Mouse (Mus musculus): ENCODE measurements at regions not wholly inside any gene's neighbourhood (a gene's known extent, or its start where the extent isn't known, plus 50 kb on each side); places are given as distances from the start of the nearest gene placed in this dataset.
"Not testable (repeated sequence)": the region's sequence is repeated elsewhere in the genome, so short reads cannot be mapped to it uniquely, and the experiment has no call there.

GRCm38 (mm10) chr12:112295337-112295941, 149.4 kb downstream of the Kif26a start:
- DNase-seq (ENCODE audit: low spot score in 2 of 2): no peak

- DNase-seq (ENCODE audit: low spot score in 2 of 2): no peak
Observed at GRCm38 (mm10) chr12:112298521-112298920, 152.5 kb downstream of the Kif26a start.

DNA sequence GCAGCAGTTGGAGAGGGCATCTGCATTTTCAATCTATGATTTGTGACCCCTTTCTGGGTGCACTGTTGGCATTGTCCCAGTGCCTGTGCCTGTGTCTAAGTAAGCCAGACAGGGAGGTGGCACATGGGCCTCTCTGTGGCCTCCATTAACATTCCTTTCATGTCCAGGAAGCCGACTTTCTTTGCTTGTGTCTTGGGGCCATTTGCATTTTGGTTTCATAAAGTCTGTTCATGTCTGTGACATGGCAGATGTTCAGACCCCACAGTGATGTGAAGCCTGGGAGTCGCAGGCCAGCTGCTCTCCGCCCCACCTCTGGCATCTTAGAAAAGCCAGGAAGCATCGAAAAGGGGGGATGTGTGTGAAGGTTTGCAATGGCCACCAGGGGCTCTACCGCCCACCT, 153.1 kb downstream of the Kif26a start:
- no peak for DNase-seq (ENCODE audit: low spot score in 2 of 2)

GRCm38 (mm10) chr12:112299603-112300002, 153.6 kb downstream of the Kif26a start:
- DNase-seq (ENCODE audit: low spot score in 2 of 2): no peak

DNA sequence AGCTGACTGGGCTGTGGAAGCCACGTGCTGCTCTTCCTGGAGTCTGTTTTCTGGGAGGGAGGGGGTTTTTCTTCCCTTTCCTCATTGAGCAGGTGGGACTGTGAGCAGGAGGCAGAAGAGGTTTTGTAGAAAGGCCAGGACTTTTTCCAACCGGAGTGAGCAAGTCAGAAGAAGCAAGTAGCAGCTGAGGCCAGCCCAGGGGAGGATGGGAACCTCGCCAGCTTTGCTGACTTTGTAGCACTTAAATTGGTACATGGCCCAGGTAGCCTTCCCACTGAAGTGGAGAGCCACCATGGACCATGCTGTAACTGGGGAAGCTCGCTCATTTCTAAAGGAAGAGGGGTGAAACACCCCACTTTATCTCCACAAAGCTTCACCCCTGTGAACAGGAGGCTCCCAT, 154.1 kb downstream of the Kif26a start:
- no peak for DNase-seq (ENCODE audit: low spot score in 2 of 2)

- DNase-seq (ENCODE audit: low spot score in 2 of 2): no peak
Observed at GRCm38 (mm10) chr12:112301411-112301891, 155.4 kb downstream of the Kif26a start.

DNA sequence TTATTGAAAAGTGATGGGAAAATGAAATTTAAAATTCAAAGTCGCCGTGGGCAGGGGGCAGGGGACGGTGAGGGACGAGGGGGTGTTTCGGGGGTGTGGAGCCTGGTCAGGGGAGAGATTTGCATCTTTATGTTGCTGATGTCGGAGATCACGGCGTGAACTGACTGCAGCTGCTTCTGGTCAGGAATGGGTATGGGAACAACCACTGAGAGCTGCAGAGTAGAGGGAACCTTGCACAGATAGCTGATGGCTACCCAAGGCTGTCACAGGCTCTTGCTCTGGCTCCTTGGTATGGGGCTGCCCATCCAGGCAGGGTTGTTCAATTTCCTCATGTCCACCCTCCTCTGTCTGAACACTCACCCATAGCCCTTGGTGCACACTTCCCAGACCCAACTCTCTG, 155.9 kb downstream of the Kif26a start:
- no peak for DNase-seq (ENCODE audit: low spot score in 2 of 2)

GRCm38 (mm10) chr12:112306208-112306607, 160.2 kb downstream of the Kif26a start:
- no peak for DNase-seq (ENCODE audit: low spot score in 2 of 2)

DNA sequence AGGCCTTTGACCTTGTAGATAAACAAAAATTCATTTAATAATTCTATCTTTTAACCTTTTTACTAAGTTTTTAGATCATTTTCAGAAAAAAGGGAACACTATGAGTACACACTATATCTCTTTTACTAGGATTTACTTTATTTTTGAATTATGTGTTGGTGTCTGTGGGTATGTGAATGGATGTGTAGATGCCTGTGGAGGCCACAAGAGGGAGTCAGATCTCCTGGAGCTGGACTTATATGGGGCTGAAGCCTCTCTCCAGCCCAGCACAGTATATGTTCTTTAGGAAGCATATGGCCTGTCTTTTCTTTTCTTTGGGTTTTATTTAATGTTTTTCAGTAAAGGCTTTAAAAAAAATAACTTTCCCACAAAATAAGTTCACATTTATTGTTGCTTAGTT, 162.0 kb downstream of the Kif26a start:
- no peak for DNase-seq (ENCODE audit: low spot score in 2 of 2)

GRCm38 (mm10) chr12:112309096-112309495, 163.1 kb downstream of the Kif26a start:
- not testable (repeated sequence) for DNase-seq (ENCODE audit: low spot score in 2 of 2)

DNA sequence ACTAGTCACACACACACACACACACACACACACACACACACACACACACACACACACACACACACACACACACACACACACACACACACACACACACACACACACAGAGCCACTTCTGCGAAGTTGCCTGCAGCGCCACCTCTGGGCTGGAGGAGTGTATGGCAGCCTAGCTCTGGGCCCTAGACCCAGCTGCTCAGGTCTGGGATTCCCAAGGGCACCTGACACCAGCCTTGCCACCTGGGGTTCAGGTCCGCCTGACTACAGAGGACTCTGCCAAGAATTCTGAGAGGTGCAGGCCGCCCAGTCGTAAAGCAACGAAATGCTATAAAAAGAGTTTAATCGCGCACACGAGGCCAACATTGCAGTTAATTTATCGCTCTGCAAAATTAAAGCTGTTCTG, 163.8 kb downstream of the Kif26a start:
- DNase-seq (ENCODE audit: low spot score in 2 of 2): no peak

DNA sequence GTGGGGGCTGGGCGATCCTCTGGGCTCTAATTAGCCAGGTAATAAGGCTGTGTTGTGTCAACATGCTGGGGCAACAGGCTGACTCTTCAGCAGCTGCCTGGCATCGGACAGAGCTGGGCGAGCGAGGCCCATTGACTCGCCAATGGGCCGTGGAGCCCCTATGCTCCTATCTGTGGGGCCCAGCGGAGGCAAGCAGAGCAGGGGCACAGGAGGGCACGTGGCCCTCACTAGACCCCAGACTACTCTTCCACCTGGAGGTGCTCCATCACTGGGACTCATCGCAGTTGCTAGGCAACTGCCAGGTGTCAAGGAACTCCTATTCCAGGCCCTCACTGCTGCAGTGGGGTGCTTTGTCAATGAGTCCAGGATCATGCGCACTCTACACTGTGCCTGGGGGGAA, 164.7 kb downstream of the Kif26a start:
- no peak for DNase-seq (ENCODE audit: low spot score in 2 of 2)

- no peak for DNase-seq (ENCODE audit: low spot score in 2 of 2)
Observed at GRCm38 (mm10) chr12:112314781-112315180, 168.8 kb downstream of the Kif26a start.

DNA sequence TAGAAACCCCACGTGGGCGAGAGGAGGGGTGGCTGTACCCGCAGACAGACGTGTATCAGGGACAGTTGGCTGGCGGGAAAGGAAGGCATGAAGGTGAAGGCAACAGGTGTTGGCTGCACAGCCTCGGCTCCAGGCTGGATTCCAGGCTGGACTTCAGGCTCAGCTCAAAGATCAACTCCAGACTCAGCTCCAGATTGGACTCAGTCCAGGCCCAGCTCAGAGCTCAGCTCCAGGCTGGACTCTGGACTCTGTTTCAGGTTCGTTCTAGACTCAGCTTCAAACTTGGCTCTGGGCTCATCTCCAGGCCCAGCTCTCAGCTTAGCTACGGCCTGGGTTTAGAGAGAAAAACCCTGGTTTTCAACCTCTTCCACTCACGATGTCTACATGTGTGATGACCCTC, 171.2 kb downstream of the Kif26a start:
- DNase-seq (ENCODE audit: low spot score in 2 of 2): no peak

GRCm38 (mm10) chr12:112318461-112318860, 170.8 kb upstream of the A530016L24Rik start:
- no peak for DNase-seq (ENCODE audit: low spot score in 2 of 2)

- no peak for DNase-seq (ENCODE audit: low spot score in 2 of 2)
Observed at GRCm38 (mm10) chr12:112322196-112322595, 167.1 kb upstream of the A530016L24Rik start.

GRCm38 (mm10) chr12:112327411-112327810, 161.8 kb upstream of the A530016L24Rik start:
- no peak for DNase-seq (ENCODE audit: low spot score in 2 of 2)

DNA sequence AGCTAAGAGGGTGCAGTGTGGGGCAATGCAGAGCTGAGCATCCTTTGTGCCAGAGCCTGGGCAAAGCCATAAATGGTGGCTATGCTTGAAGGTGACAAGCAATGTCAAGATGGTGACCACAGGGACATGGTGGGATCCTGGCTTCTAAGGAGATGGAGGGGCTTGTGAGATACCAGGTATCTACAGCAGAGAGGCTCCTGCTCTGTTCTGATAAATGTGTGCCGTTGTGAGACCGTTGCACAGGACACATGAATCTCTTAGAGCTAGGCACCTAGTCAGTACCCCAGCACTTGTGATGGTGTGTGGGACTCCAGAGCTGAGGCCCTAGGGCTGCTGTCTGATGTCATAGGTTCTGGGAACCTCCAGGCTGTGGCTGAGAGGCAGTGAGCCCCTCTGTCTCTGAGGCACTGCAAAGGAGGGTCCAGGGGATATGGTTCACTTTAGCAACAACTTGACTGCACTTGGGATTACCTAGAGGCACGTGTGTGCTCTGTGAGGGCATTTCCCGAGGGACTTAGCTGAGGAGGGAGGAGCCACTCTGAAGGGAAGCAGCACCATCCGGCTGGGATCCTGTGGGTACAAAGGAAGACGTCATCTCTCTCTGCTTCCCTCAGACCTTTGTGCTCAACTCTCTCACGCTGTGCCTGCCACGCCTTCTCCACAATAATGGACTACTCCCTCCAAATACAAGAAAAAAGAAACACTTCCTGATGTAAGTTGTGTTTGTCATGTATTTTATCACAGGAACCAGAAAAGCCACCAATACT, 160.3 kb upstream of the A530016L24Rik start:
- no peak for DNase-seq (ENCODE audit: low spot score in 2 of 2)

GRCm38 (mm10) chr12:112329701-112330301, 159.4 kb upstream of the A530016L24Rik start:
- DNase-seq (ENCODE audit: low spot score in 2 of 2): no peak

- DNase-seq (ENCODE audit: low spot score in 2 of 2): no peak
Observed at GRCm38 (mm10) chr12:112330557-112330956, 158.7 kb upstream of the A530016L24Rik start.

DNA sequence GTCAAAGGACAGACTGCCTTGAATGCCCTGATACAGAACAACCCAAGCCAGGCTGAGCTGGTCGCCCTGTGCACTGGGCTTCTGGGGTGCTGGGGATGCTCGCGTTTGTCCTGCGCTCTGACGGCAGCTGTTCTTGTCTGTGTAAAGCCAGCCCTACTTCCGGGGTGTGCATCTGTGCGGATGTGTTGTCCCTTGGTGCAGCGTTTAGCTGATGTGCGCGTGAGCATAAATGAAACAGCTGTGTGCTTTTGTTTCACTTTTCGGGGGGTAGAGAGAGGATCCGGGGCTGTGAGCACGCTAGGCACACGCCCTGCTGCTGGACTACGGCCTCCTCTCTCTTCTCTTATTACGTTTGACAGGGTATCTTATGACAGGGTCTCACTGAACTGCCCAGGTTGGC, 158.2 kb upstream of the A530016L24Rik start:
- DNase-seq (ENCODE audit: low spot score in 2 of 2): no peak
